Mouse (Mus musculus): Measurements from ENCODE around the gene Gm8693. TPM values are rescaled to one million over a fixed set of nuclear protein-coding genes. Genes with fewer than 3 reads are reported as not detected.
"Not testable (repeated sequence)": the region's sequence is repeated elsewhere in the genome, so short reads cannot be mapped to it uniquely, and the experiment has no call there.

Gene Gm8693
- not detected in 2 replicates for polyA plus RNA-seq (2015; fragmentation: Nextera tagmentation; extraction: Ambion mirVana)

- H3K4me2 ChIP-seq (ENCODE audit: low read depth, low read length); H3K4me1 ChIP-seq (ENCODE audit: control insufficient read depth, insufficient read depth, low read length); H3K4me3 ChIP-seq (replicated peaks; ENCODE audit: low read length); H3K9ac ChIP-seq (ENCODE audit: low read length); ATAC-seq (ENCODE audit: insufficient read depth, low FRiP score); H3K36me3 ChIP-seq (ENCODE audit: control insufficient read depth, insufficient read depth, low read length); H3K27me3 ChIP-seq (ENCODE audit: control insufficient read depth, insufficient read depth, low read length); H3K9me3 ChIP-seq (replicated peaks; ENCODE audit: control insufficient read depth, low read length); H3K27ac ChIP-seq (ENCODE audit: low read length): not testable (repeated sequence)
- no CpG with 5 or more reads among the region's 2 CpGs for WGBS
These were observed at the start of gene Gm8693 for GRCm38 (mm10) chr7:22692217-22692616. Gene Gm8693, minus strand, starts transcription at chr7:22692317.

GRCm38 (mm10) chr7:22719610-22720009 is 27.5 kb upstream of the Gm8693 start, which contains the start of gene Gm4567:
Gene Gm4567, minus strand, starts transcription at chr7:22719710.
- not testable (repeated sequence) for H3K27me3 ChIP-seq (ENCODE audit: control insufficient read depth, insufficient read depth, low read length); H3K4me3 ChIP-seq (replicated peaks; ENCODE audit: low read length); H3K4me1 ChIP-seq (ENCODE audit: control insufficient read depth, insufficient read depth, low read length); ATAC-seq (ENCODE audit: insufficient read depth, low FRiP score); H3K9me3 ChIP-seq (replicated peaks; ENCODE audit: control insufficient read depth, low read length); H3K9ac ChIP-seq (ENCODE audit: low read length); H3K36me3 ChIP-seq (ENCODE audit: control insufficient read depth, insufficient read depth, low read length); H3K27ac ChIP-seq (ENCODE audit: low read length); H3K4me2 ChIP-seq (ENCODE audit: low read depth, low read length)
- no CpG with 5 or more reads among the region's 1 CpGs for WGBS

- WGBS = no CpG with 5 or more reads among the region's 3 CpGs
- H3K9me3 ChIP-seq (replicated peaks; ENCODE audit: control insufficient read depth, low read length); H3K4me3 ChIP-seq (replicated peaks; ENCODE audit: low read length); H3K27me3 ChIP-seq (ENCODE audit: control insufficient read depth, insufficient read depth, low read length); H3K4me2 ChIP-seq (ENCODE audit: low read depth, low read length); H3K9ac ChIP-seq (ENCODE audit: low read length); H3K27ac ChIP-seq (ENCODE audit: low read length); ATAC-seq (ENCODE audit: insufficient read depth, low FRiP score); H3K36me3 ChIP-seq (ENCODE audit: control insufficient read depth, insufficient read depth, low read length); H3K4me1 ChIP-seq (ENCODE audit: control insufficient read depth, insufficient read depth, low read length): not testable (repeated sequence)
These were observed 34.4 kb downstream of the Gm8693 start, which contains the start of gene Vmn1r155 for GRCm38 (mm10) chr7:22657718-22658117. Gene Vmn1r155, plus strand, starts transcription at chr7:22658018.

Other genes starting within 250 kb of the Gm8693 start
- not detected in 2 replicates for gene Gm10665, start 228.2 kb downstream of the Gm8693 start, polyA plus RNA-seq (2015; fragmentation: Nextera tagmentation; extraction: Ambion mirVana)
- gene Vmn1r151, start 192.6 kb downstream of the Gm8693 start, polyA plus RNA-seq (2015; fragmentation: Nextera tagmentation; extraction: Ambion mirVana) = not detected in 2 replicates
- gene Vmn1r152, start 169.3 kb downstream of the Gm8693 start, polyA plus RNA-seq (2015; fragmentation: Nextera tagmentation; extraction: Ambion mirVana) = not detected in 2 replicates
- gene Gm8677, start 157.4 kb downstream of the Gm8693 start, polyA plus RNA-seq (2015; fragmentation: Nextera tagmentation; extraction: Ambion mirVana) = not detected in 2 replicates
- not detected in 2 replicates for gene Gm4201, start 127.0 kb downstream of the Gm8693 start, polyA plus RNA-seq (2015; fragmentation: Nextera tagmentation; extraction: Ambion mirVana)
- gene Gm4565, start 104.2 kb downstream of the Gm8693 start, polyA plus RNA-seq (2015; fragmentation: Nextera tagmentation; extraction: Ambion mirVana) = not detected in 2 replicates
- gene Vmn1r155, start 34.3 kb downstream of the Gm8693 start, polyA plus RNA-seq (2015; fragmentation: Nextera tagmentation; extraction: Ambion mirVana) = not detected in 2 replicates
- gene Gm4567, start 27.4 kb upstream of the Gm8693 start, polyA plus RNA-seq (2015; fragmentation: Nextera tagmentation; extraction: Ambion mirVana) = not detected in 2 replicates
- not detected in 2 replicates for gene Vmn1r157, start 69.4 kb upstream of the Gm8693 start, polyA plus RNA-seq (2015; fragmentation: Nextera tagmentation; extraction: Ambion mirVana)
- not detected in 2 replicates for gene Vmn1r158, start 98.5 kb upstream of the Gm8693 start, polyA plus RNA-seq (2015; fragmentation: Nextera tagmentation; extraction: Ambion mirVana)
- gene Vmn1r159, start 151.3 kb upstream of the Gm8693 start, polyA plus RNA-seq (2015; fragmentation: Nextera tagmentation; extraction: Ambion mirVana) = not detected in 2 replicates
- gene Vmn1r160, start 178.9 kb upstream of the Gm8693 start, polyA plus RNA-seq (2015; fragmentation: Nextera tagmentation; extraction: Ambion mirVana) = not detected in 2 replicates

All from stomach, embryonic 16.5 days (tissue).